Mouse (Mus musculus) heart, adult 11 months (tissue): ENCODE data around the gene Zfp281.
A peak's percentile ranks its signal among the peaks of the same experiment; 100 is the strongest.

Experiments
- DNase-seq: peaks from one replicate; pipeline ENCODE4 v3.0.0; 2022

Zfp281 gene

GRCm38 (mm10) chr1:136614748-136615440, 9.8 kb upstream of the Zfp281 start:
- DNase-seq, result peak; percentile 9

- peak; percentile 70 for DNase-seq
Measured at GRCm38 (mm10) chr1:136617163-136617788, 7.4 kb upstream of the Zfp281 start.

- DNase-seq, result no peak
Measured at GRCm38 (mm10) chr1:136618570-136618969, 6.1 kb upstream of the Zfp281 start.

- peak; percentile 95 for DNase-seq
Measured at GRCm38 (mm10) chr1:136625019-136625895, 556 bp downstream of the Zfp281 start.

GRCm38 (mm10) chr1:136626141-136626540, 1.4 kb downstream of the Zfp281 start:
- DNase-seq, result peak; percentile 83

GRCm38 (mm10) chr1:136626756-136627155, 2.1 kb downstream of the Zfp281 start:
- peak; percentile 50 for DNase-seq

GRCm38 (mm10) chr1:136627591-136627990, 2.9 kb downstream of the Zfp281 start:
- peak; percentile 63 for DNase-seq

GRCm38 (mm10) chr1:136632891-136633290, 8.2 kb downstream of the Zfp281 start:
- no peak for DNase-seq

- peak; percentile 72 for DNase-seq
Measured at GRCm38 (mm10) chr1:136635644-136636043, 10.9 kb downstream of the Zfp281 start.

- DNase-seq, result peak; percentile 35
Measured at GRCm38 (mm10) chr1:136636946-136637345, 12.2 kb downstream of the Zfp281 start.

GRCm38 (mm10) chr1:136637696-136638095, 13.0 kb downstream of the Zfp281 start:
- DNase-seq, result peak; percentile 52

GRCm38 (mm10) chr1:136638211-136638610, 13.5 kb downstream of the Zfp281 start:
- peak; percentile 81 for DNase-seq

- peak; percentile 54 for DNase-seq
Measured at GRCm38 (mm10) chr1:136638699-136639098, 14.0 kb downstream of the Zfp281 start.

- DNase-seq, result no peak
Measured at GRCm38 (mm10) chr1:136639221-136639620, 14.5 kb downstream of the Zfp281 start.

- peak; percentile 40 for DNase-seq
Measured at GRCm38 (mm10) chr1:136642701-136643100, 18.0 kb downstream of the Zfp281 start.

GRCm38 (mm10) chr1:136644486-136644885, 19.8 kb downstream of the Zfp281 start:
- peak; percentile 48 for DNase-seq

- peak; percentile 23 for DNase-seq
Measured at GRCm38 (mm10) chr1:136645849-136646625, 21.3 kb downstream of the Zfp281 start.

- DNase-seq, result peak; percentile 24
Measured at GRCm38 (mm10) chr1:136652066-136652465, 27.4 kb downstream of the Zfp281 start.

GRCm38 (mm10) chr1:136653526-136653925, 28.8 kb downstream of the Zfp281 start:
- peak; percentile 67 for DNase-seq

GRCm38 (mm10) chr1:136654385-136654784, 29.7 kb downstream of the Zfp281 start:
- peak; percentile 27 for DNase-seq

- DNase-seq, result no peak
Measured at GRCm38 (mm10) chr1:136656619-136657018, 31.9 kb downstream of the Zfp281 start.

GRCm38 (mm10) chr1:136658456-136659227, 33.9 kb downstream of the Zfp281 start:
- no peak for DNase-seq
